Comparison of ENCODE assay signal across 19 mouse cellular contexts in genomic region chr1:172659688-172660087, GRCm38 (mm10). TPM values are rescaled to one million over a fixed set of nuclear protein-coding genes. Genes with fewer than 3 reads are reported as not detected.
"Had no signal": no experiment of that assay in that cellular context is flagged by ENCODE, and none has a peak within 500 bp of the region (broad histone marks: within the 10 kb centered on the region; RNA-seq: fewer than 3 reads in every experiment).

No protein-coding gene starts in this region.

- H3K9ac ChIP-seq: kidney, embryonic 15.5 days; limb, embryonic 15.5 days; liver, embryonic 13.5 days; midbrain, embryonic 12.5 days; stomach, embryonic 15.5 days had no signal

- ATAC-seq: intestine, embryonic 16.5 days; lung, postnatal 0 days had no signal

- H3K36me3 ChIP-seq: kidney, embryonic 15.5 days; limb, embryonic 15.5 days; liver, embryonic 13.5 days; midbrain, embryonic 12.5 days; stomach, embryonic 15.5 days had no signal

- H3K27me3 ChIP-seq: kidney, embryonic 15.5 days; limb, embryonic 15.5 days; liver, embryonic 13.5 days; midbrain, embryonic 12.5 days; stomach, embryonic 15.5 days had no signal

- H3K27ac ChIP-seq: kidney, embryonic 15.5 days; left cerebral cortex, adult 2 months; limb, embryonic 15.5 days; liver, embryonic 13.5 days; midbrain, embryonic 12.5 days; stomach, embryonic 15.5 days had no signal

- H3K4me3 ChIP-seq: kidney, embryonic 15.5 days; left cerebral cortex, adult 2 months; limb, embryonic 15.5 days; liver, embryonic 13.5 days; midbrain, embryonic 12.5 days; stomach, embryonic 15.5 days had no signal

- DNase-seq: liver, embryonic 13.5 days; lung, adult 18-20 months; lung, postnatal 4 days; right cerebral cortex, postnatal 14 days; thymus, postnatal 36 days had no signal

- H3K9me3 ChIP-seq: kidney, embryonic 15.5 days; limb, embryonic 15.5 days; liver, embryonic 13.5 days; midbrain, embryonic 12.5 days; stomach, embryonic 15.5 days had no signal

- H3K4me1 ChIP-seq: kidney, embryonic 15.5 days; limb, embryonic 15.5 days; liver, embryonic 13.5 days; midbrain, embryonic 12.5 days; stomach, embryonic 15.5 days had no signal

- H3K4me2 ChIP-seq: kidney, embryonic 15.5 days; limb, embryonic 15.5 days; liver, embryonic 13.5 days; midbrain, embryonic 12.5 days; stomach, embryonic 15.5 days had no signal

RNA-seq across cellular contexts. Expression of gene Crp, which starts 38.2 kb away (rescaled TPM):
- total RNA-seq: layer of hippocampus, adult 8-10 months; layer of hippocampus, postnatal 25 days; left cerebral cortex, adult 2 months; left cerebral cortex, postnatal 14 days; megakaryocyte, adult 5-6 weeks; midbrain, postnatal 0 days had no signal
- polyA plus RNA-seq: large intestine, adult 2 months; limb, embryonic 11.5 days; midbrain, embryonic 12.5 days; midbrain, postnatal 0 days had no signal

RNA-seq across cellular contexts. Expression of gene Fcrl6, which starts 57.3 kb away (rescaled TPM):
- total RNA-seq: layer of hippocampus, postnatal 25 days; left cerebral cortex, adult 2 months; left cerebral cortex, postnatal 14 days; megakaryocyte, adult 5-6 weeks had no signal
- polyA plus RNA-seq: intestine, embryonic 16.5 days; kidney, embryonic 15.5 days; large intestine, adult 2 months; liver, embryonic 13.5 days; lung, postnatal 0 days; stomach, embryonic 15.5 days had no signal
